Comparison of ENCODE assay signal across 8 mouse cellular contexts in genomic region chr6:87186988-87187387, GRCm38 (mm10).
DNase-seq lines count a peak whose midpoint lies in the region; ATAC-seq and TF ChIP-seq lines count a peak whose summit lies in the region.

No protein-coding gene starts in this region.

- DNase-seq in midbrain, postnatal 0 days (ENCODE audit: low spot score) = peak; percentile 55
- no peak for DNase-seq in midbrain, embryonic 11.5 days (ENCODE audit: low spot score, missing footprints)
- peak; percentile 53 to 68 for DNase-seq in frontal cortex, postnatal 10 days (ENCODE audit: low spot score in 2 of 2)
- DNase-seq in heart, postnatal 14 days = peak; percentile 58 to 62
- DNase-seq in limb, embryonic 14.5 days (ENCODE audit: low spot score) = peak; percentile 78
- no peak for DNase-seq in c-Kit-positive CD71-positive TER-119-positive erythroid progenitor cells, embryonic 14.5 days (ENCODE audit: low spot score)

- no peak overlapping the region for H3K4me2 ChIP-seq in midbrain, postnatal 0 days (ENCODE audit: low read depth, low read length, poor library complexity, severe bottlenecking)
- H3K4me2 ChIP-seq in midbrain, embryonic 11.5 days = no peak overlapping the region
- no peak overlapping the region for H3K4me2 ChIP-seq in limb, embryonic 14.5 days (replicated peaks; ENCODE audit: low read depth, low read length, severe bottlenecking)
- no peak overlapping the region for H3K4me2 ChIP-seq in stomach, embryonic 14.5 days (replicated peaks; ENCODE audit: low read depth, low read length)
- H3K4me2 ChIP-seq in midbrain, embryonic 15.5 days = no peak overlapping the region

- 48% methylated on average over 12 of the region's 12 CpGs for WGBS in midbrain, postnatal 0 days
- WGBS in midbrain, embryonic 11.5 days = 86% methylated on average over 12 of the region's 12 CpGs
- 48% methylated on average over 12 of the region's 12 CpGs for WGBS in limb, embryonic 14.5 days
- WGBS in stomach, embryonic 14.5 days = 29% methylated on average over 12 of the region's 12 CpGs
- 69% methylated on average over 12 of the region's 12 CpGs for WGBS in midbrain, embryonic 15.5 days

- H3K4me1 ChIP-seq in midbrain, postnatal 0 days (ENCODE audit: insufficient read depth, low read length) = no peaks in the 10 kb centered on the region
- H3K4me1 ChIP-seq in midbrain, embryonic 11.5 days (ENCODE audit: control insufficient read depth, insufficient read depth, low read length) = no peaks in the 10 kb centered on the region
- H3K4me1 ChIP-seq in limb, embryonic 14.5 days (ENCODE audit: control insufficient read depth, insufficient read depth, low read length) = peaks cover 25% of the 10 kb centered on the region
- peaks cover 9% of the 10 kb centered on the region; the same call in 1 of the 2 replicates for H3K4me1 ChIP-seq in stomach, embryonic 14.5 days (ENCODE audit: control insufficient read depth, insufficient read depth, low read length)
- no peaks in the 10 kb centered on the region for H3K4me1 ChIP-seq in midbrain, embryonic 15.5 days

- H3K27me3 ChIP-seq in midbrain, postnatal 0 days (ENCODE audit: insufficient read depth, low read length) = no peaks in the 10 kb centered on the region
- H3K27me3 ChIP-seq in midbrain, embryonic 11.5 days (ENCODE audit: control insufficient read depth, insufficient read depth, low read length) = no peaks in the 10 kb centered on the region
- no peaks in the 10 kb centered on the region for H3K27me3 ChIP-seq in limb, embryonic 14.5 days (ENCODE audit: control insufficient read depth, insufficient read depth, low read length)
- no peaks in the 10 kb centered on the region for H3K27me3 ChIP-seq in stomach, embryonic 14.5 days (ENCODE audit: control insufficient read depth, insufficient read depth, low read length)
- no peaks in the 10 kb centered on the region for H3K27me3 ChIP-seq in midbrain, embryonic 15.5 days (replicated peaks)

- no peak overlapping the region for H3K4me3 ChIP-seq in midbrain, postnatal 0 days (ENCODE audit: low read depth, low read length)
- no peak overlapping the region for H3K4me3 ChIP-seq in midbrain, embryonic 11.5 days (ENCODE audit: low read depth, low read length)
- no peak overlapping the region for H3K4me3 ChIP-seq in limb, embryonic 14.5 days (replicated peaks; ENCODE audit: low read length)
- H3K4me3 ChIP-seq in stomach, embryonic 14.5 days (ENCODE audit: low read depth, low read length) = no peak overlapping the region
- no peak overlapping the region for H3K4me3 ChIP-seq in midbrain, embryonic 15.5 days

- H3K9ac ChIP-seq in midbrain, postnatal 0 days (replicated peaks; ENCODE audit: low read length, poor library complexity, severe bottlenecking) = no peak overlapping the region
- no peak overlapping the region for H3K9ac ChIP-seq in midbrain, embryonic 11.5 days (ENCODE audit: low read length)
- H3K9ac ChIP-seq in limb, embryonic 14.5 days (ENCODE audit: low read depth, low read length, severe bottlenecking) = no peak overlapping the region
- H3K9ac ChIP-seq in stomach, embryonic 14.5 days (replicated peaks; ENCODE audit: low read depth, low read length) = no peak overlapping the region
- H3K9ac ChIP-seq in midbrain, embryonic 15.5 days = no peak overlapping the region

- H3K9me3 ChIP-seq in midbrain, postnatal 0 days (ENCODE audit: low read length) = no peaks in the 10 kb centered on the region
- H3K9me3 ChIP-seq in midbrain, embryonic 11.5 days (ENCODE audit: control insufficient read depth, low read length) = no peaks in the 10 kb centered on the region
- H3K9me3 ChIP-seq in limb, embryonic 14.5 days (ENCODE audit: control insufficient read depth, low read length) = no peaks in the 10 kb centered on the region
- no peaks in the 10 kb centered on the region for H3K9me3 ChIP-seq in stomach, embryonic 14.5 days (ENCODE audit: control insufficient read depth, low read depth, low read length)
- no peaks in the 10 kb centered on the region for H3K9me3 ChIP-seq in midbrain, embryonic 15.5 days

- H3K27ac ChIP-seq in midbrain, postnatal 0 days (ENCODE audit: low read depth, low read length) = no peak overlapping the region
- no peak overlapping the region for H3K27ac ChIP-seq in midbrain, embryonic 11.5 days (ENCODE audit: low read depth, low read length)
- peak overlapping the region; percentile 45 for H3K27ac ChIP-seq in limb, embryonic 14.5 days (replicated peaks; ENCODE audit: low read depth, low read length)
- H3K27ac ChIP-seq in stomach, embryonic 14.5 days (ENCODE audit: low read length) = peak overlapping the region; percentile 77; the same call in 1 of the 2 replicates
- H3K27ac ChIP-seq in midbrain, embryonic 15.5 days = no peak overlapping the region

- ATAC-seq in midbrain, postnatal 0 days (ENCODE audit: low FRiP score) = no peak
- no peak for ATAC-seq in midbrain, embryonic 11.5 days (ENCODE audit: low FRiP score)
- ATAC-seq in limb, embryonic 14.5 days (ENCODE audit: low FRiP score, low read depth) = peak; percentile 62; the same call in 1 of the 2 replicates
- ATAC-seq in stomach, embryonic 14.5 days (ENCODE audit: insufficient number of reproducible peaks, insufficient read depth, low FRiP score, low read depth) = no peak; the same call in 1 of the 2 replicates
- ATAC-seq in midbrain, embryonic 15.5 days (replicated peaks) = no peak

- H3K36me3 ChIP-seq in midbrain, postnatal 0 days (ENCODE audit: insufficient read depth, low read length) = no peaks in the 10 kb centered on the region
- no peaks in the 10 kb centered on the region for H3K36me3 ChIP-seq in midbrain, embryonic 11.5 days (ENCODE audit: control insufficient read depth, insufficient read depth, low read length)
- peaks cover 61% of the 10 kb centered on the region for H3K36me3 ChIP-seq in limb, embryonic 14.5 days (ENCODE audit: control insufficient read depth, insufficient read depth, low read length)
- H3K36me3 ChIP-seq in stomach, embryonic 14.5 days (ENCODE audit: control insufficient read depth, insufficient read depth, low read length) = no peaks in the 10 kb centered on the region; the same call in 1 of the 2 replicates
- no peaks in the 10 kb centered on the region for H3K36me3 ChIP-seq in midbrain, embryonic 15.5 days (replicated peaks)

- no peak for TF ChIP-seq CTCF in midbrain, postnatal 0 days (IDR thresholded peaks at IDR 0.05)

- intact Hi-C loops in heart, postnatal 14 days (cut with DNase I) = no loop called here

- no peak for TF ChIP-seq POLR2A in limb, embryonic 14.5 days (IDR thresholded peaks at IDR 0.05; ENCODE audit: borderline replicate concordance, extremely low read depth, insufficient read depth, insufficient read length)

Comparison
In these comparisons a context has a peak if more than half of its experiments do, and no peak if none do; other contexts are left out.
1. DNase-seq: peak in midbrain, postnatal 0 days (single experiment), frontal cortex, postnatal 10 days (2 of 2), heart, postnatal 14 days (2 of 2) and limb, embryonic 14.5 days (single experiment); none in midbrain, embryonic 11.5 days (single experiment) and c-Kit-positive CD71-positive TER-119-positive erythroid progenitor cells, embryonic 14.5 days (single experiment).
2. H3K27ac ChIP-seq: peak in limb, embryonic 14.5 days (single experiment) and stomach, embryonic 14.5 days (single experiment); none in midbrain, postnatal 0 days (single experiment), midbrain, embryonic 11.5 days (single experiment) and midbrain, embryonic 15.5 days (single experiment).